Mouse (Mus musculus): ENCODE measurements around the gene Serhl. TPM values are rescaled to one million over a fixed set of nuclear protein-coding genes. Genes with fewer than 3 reads are reported as not detected.

Serhl gene
- polyA plus RNA-seq, 1 experiment from 2014 or later, result 80.1 TPM

DNA sequence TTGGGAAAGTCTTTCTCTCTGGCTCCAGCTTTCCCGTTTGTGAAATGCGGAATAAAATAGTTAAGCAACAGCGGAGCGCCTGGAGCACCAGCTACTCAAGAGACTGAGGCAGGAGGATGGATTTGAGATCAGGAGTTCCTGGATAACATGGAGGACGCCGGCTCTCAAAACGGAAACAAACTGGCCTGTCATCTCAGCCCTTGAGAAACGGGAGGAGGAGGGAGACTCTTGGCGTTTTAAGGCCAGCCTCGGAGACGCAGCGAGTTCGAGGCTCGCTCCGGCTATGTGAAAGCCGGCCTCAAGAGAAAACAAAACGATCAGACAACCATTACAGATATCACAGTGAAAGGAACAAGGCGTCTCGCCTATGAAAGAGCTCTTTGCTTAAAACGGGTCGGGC is 59.1 kb downstream of the Serhl start:
- 3% methylated on average over 21 of the region's 21 CpGs for WGBS
- H3K36me3 ChIP-seq (ENCODE audit: control insufficient read depth, insufficient read depth, low read length), result peaks cover 36% of the 10 kb centered on the region
- peak overlapping the region; percentile 90 to 96 for H3K4me3 ChIP-seq (ENCODE audit: control insufficient read depth in 1 of 2, insufficient read depth in 1 of 2, low read depth in 1 of 2, low read length in 2 of 2)
- no peaks in the 10 kb centered on the region for H3K9me3 ChIP-seq (ENCODE audit: control insufficient read depth, low read length)
- H3K4me1 ChIP-seq (ENCODE audit: control insufficient read depth in 2 of 2, insufficient read depth in 2 of 2, low read length in 2 of 2), result peaks cover 2 to 12% of the 10 kb centered on the region in 2 experiments; a peak in 2 of 4 replicates
- no peak for ATAC-seq (ENCODE audit: insufficient number of reproducible peaks, insufficient read depth, low FRiP score, low read depth)
- H3K27ac ChIP-seq (replicated peaks in 1 of 2; ENCODE audit: control insufficient read depth in 1 of 2, insufficient read depth in 1 of 2, low read depth in 2 of 2, low read length in 2 of 2), result peak overlapping the region; percentile 96 to 97
- no peaks in the 10 kb centered on the region for H3K27me3 ChIP-seq (ENCODE audit: control insufficient read depth, insufficient read depth, low read length)
- H3K9ac ChIP-seq (ENCODE audit: low read length), result peak overlapping the region; percentile 90
- H3K4me2 ChIP-seq (ENCODE audit: low read length), result peak overlapping the region; percentile 92

DNA sequence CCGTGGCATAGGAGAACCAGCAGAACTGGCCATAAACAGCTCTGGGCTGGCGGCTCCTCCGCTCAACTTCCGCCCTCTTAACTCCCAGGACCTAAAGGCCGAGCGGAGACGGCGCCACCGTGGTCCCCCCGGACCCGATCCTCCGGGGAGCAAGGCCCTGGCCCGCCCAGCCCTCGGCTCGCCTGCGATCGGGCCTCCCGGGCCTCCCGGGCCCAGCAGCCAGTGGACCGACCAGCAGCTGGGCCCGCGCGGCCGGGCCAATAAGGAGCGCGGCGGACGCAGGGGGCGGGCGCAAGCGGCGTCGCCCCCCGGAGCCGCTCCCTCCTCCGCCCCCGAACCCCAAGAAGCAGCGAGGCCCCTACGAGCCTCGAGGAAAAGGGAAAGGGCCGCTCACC is 59.5 kb downstream of the Serhl start:
- Histone ChIP-seq H3K4me3 (ENCODE audit: control insufficient read depth in 1 of 2, insufficient read depth in 1 of 2, low read depth in 1 of 2, low read length in 2 of 2) (peak overlapping the region; percentile 90 to 96), H3K27ac (replicated peaks in 1 of 2; ENCODE audit: control insufficient read depth in 1 of 2, insufficient read depth in 1 of 2, low read depth in 2 of 2, low read length in 2 of 2) (peak overlapping the region; percentile 96 to 97), H3K9ac (ENCODE audit: low read length) (peak overlapping the region; percentile 90), H3K9me3 (ENCODE audit: control insufficient read depth, low read length) (no peaks in the 10 kb centered on the region), H3K27me3 (ENCODE audit: control insufficient read depth, insufficient read depth, low read length) (no peaks in the 10 kb centered on the region), H3K4me2 (ENCODE audit: low read length) (peak overlapping the region; percentile 92), H3K36me3 (ENCODE audit: control insufficient read depth, insufficient read depth, low read length) (peaks cover 40% of the 10 kb centered on the region), H3K4me1 (ENCODE audit: control insufficient read depth in 2 of 2, insufficient read depth in 2 of 2, low read length in 2 of 2) (peaks cover 2 to 12% of the 10 kb centered on the region in 2 experiments; a peak in 2 of 4 replicates)
- ATAC-seq (ENCODE audit: insufficient number of reproducible peaks, insufficient read depth, low FRiP score, low read depth), result peak; percentile 79
- WGBS, result 0% methylated on average over 38 of the region's 41 CpGs

DNA sequence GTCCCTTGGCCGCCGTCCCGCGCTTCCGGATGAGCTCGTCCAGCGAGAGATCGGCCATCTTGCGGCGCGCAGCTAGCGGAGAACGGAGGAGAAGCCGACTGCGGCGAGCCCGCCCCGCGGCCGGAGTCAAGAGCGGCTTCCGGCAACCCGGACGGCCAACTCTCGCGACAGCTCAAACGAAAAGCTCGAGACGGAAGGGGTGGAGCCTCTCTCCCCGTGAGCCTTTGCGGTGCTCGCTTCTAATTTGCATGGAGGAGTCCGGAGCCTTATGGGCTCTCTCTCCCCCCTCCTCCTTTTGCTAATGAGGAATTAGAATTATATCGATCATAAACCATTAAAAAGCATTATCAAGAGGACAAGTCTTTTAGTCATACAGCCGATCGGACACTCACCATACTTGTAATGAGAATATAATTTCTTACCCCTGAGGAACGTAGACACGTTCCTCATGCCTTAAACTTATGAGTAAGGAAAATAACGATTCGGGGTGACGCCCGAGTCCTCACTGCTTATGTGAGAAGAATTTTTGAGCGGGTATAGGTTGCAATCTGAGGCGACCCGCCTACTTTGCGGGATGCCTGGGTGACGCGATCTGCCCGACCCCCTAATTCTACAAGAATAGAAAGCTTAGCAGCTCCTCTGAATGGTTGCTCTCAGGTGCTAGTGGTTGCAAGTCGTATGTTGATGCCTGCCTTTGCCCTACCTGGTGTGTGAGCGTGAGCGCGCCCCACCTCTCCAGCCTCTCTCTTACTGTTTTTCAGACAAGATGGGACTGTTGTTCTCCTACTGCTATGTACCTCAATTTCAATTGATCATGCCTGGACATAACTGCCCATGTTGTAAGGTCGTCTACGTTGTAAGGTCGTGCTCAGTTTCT is 60.1 kb downstream of the Serhl start, which contains the start of gene Poldip3:
Gene Poldip3 (minus strand): TSS at position 189 of the 877 bp plus-strand sequence.
- H3K9me3 ChIP-seq (ENCODE audit: control insufficient read depth, low read length), result no peaks in the 10 kb centered on the region
- peak within 1 kb of the TSS; percentile 92 for H3K4me2 ChIP-seq (ENCODE audit: low read length)
- peak within 1 kb of the TSS; percentile 96 to 97 for H3K27ac ChIP-seq (replicated peaks in 1 of 2; ENCODE audit: control insufficient read depth in 1 of 2, insufficient read depth in 1 of 2, low read depth in 2 of 2, low read length in 2 of 2)
- H3K9ac ChIP-seq (ENCODE audit: low read length), result peak within 1 kb of the TSS; percentile 90
- no peaks in the 10 kb centered on the region for H3K27me3 ChIP-seq (ENCODE audit: control insufficient read depth, insufficient read depth, low read length)
- under 1% methylated on average over 56 of the region's 56 CpGs for WGBS
- H3K4me3 ChIP-seq (ENCODE audit: control insufficient read depth in 1 of 2, insufficient read depth in 1 of 2, low read depth in 1 of 2, low read length in 2 of 2), result peak within 1 kb of the TSS; percentile 90 to 96
- ATAC-seq (ENCODE audit: insufficient number of reproducible peaks, insufficient read depth, low FRiP score, low read depth), result peak; percentile 88
- H3K4me1 ChIP-seq (ENCODE audit: control insufficient read depth in 2 of 2, insufficient read depth in 2 of 2, low read length in 2 of 2), result peaks cover 2 to 12% of the 10 kb centered on the region in 2 experiments; a peak in 2 of 4 replicates
- H3K36me3 ChIP-seq (ENCODE audit: control insufficient read depth, insufficient read depth, low read length), result peaks cover 42% of the 10 kb centered on the region

DNA sequence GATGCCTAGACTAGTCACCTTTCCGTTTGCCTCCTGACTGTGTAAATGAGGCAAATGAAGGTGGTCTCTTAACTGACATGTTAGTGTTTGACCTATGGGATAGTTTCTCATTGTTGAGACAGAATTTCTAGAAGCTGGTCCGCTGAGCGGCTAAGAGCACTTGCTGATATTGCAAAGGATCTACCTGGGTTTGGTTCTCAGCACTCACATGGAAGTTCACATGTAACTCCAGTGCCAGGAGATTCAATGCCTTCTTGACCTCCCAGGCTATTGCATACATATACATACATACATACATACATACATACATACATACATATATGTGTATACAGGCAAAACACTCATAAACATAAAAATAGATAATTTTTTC is 60.8 kb downstream of the Serhl start:
- Histone ChIP-seq H3K4me3 (ENCODE audit: control insufficient read depth in 1 of 2, insufficient read depth in 1 of 2, low read depth in 1 of 2, low read length in 2 of 2) (peak overlapping the region; percentile 27 to 90; a peak in 3 of 4 replicates), H3K27ac (replicated peaks in 1 of 2; ENCODE audit: control insufficient read depth in 1 of 2, insufficient read depth in 1 of 2, low read depth in 2 of 2, low read length in 2 of 2) (peak overlapping the region; percentile 96 to 97), H3K9me3 (ENCODE audit: control insufficient read depth, low read length) (no peaks in the 10 kb centered on the region), H3K4me1 (ENCODE audit: control insufficient read depth in 2 of 2, insufficient read depth in 2 of 2, low read length in 2 of 2) (peaks cover 2 to 12% of the 10 kb centered on the region in 2 experiments; a peak in 2 of 4 replicates), H3K36me3 (ENCODE audit: control insufficient read depth, insufficient read depth, low read length) (peaks cover 39% of the 10 kb centered on the region), H3K9ac (ENCODE audit: low read length) (peak overlapping the region; percentile 90), H3K4me2 (ENCODE audit: low read length) (peak overlapping the region; percentile 92), H3K27me3 (ENCODE audit: control insufficient read depth, insufficient read depth, low read length) (no peaks in the 10 kb centered on the region)
- no peak for ATAC-seq (ENCODE audit: insufficient number of reproducible peaks, insufficient read depth, low FRiP score, low read depth)
- WGBS, result 30% methylated on average over 3 of the region's 3 CpGs

DNA sequence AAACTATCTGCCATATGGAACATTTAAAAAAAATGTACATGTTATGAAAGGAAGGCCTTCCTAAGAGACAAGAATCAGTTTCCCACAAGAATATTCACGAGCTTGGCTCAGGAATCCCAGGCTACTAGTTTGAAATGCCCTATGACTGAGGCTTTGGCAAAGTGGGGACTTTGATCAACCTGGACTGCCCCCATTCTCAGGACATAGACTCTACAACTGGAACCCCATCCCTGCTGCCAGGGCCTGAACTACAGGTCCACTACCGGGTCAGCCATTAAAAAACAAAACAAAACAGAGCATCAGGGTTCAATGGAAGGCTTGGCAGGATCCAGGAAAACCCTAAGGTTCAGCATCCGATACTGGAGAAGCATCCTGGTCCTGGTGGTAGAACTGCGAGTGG is 61.4 kb downstream of the Serhl start:
- no peak overlapping the region for H3K4me2 ChIP-seq (ENCODE audit: low read length)
- H3K27me3 ChIP-seq (ENCODE audit: control insufficient read depth, insufficient read depth, low read length), result no peaks in the 10 kb centered on the region
- no peaks in the 10 kb centered on the region for H3K9me3 ChIP-seq (ENCODE audit: control insufficient read depth, low read length)
- ATAC-seq (ENCODE audit: insufficient number of reproducible peaks, insufficient read depth, low FRiP score, low read depth), result no peak
- H3K4me3 ChIP-seq (ENCODE audit: control insufficient read depth in 1 of 2, insufficient read depth in 1 of 2, low read depth in 1 of 2, low read length in 2 of 2), result no peak overlapping the region
- 75% methylated on average over 4 of the region's 4 CpGs for WGBS
- H3K4me1 ChIP-seq (ENCODE audit: control insufficient read depth in 2 of 2, insufficient read depth in 2 of 2, low read length in 2 of 2), result peaks cover 2 to 12% of the 10 kb centered on the region in 2 experiments; a peak in 2 of 4 replicates
- H3K9ac ChIP-seq (ENCODE audit: low read length), result no peak overlapping the region
- H3K36me3 ChIP-seq (ENCODE audit: control insufficient read depth, insufficient read depth, low read length), result peaks cover 39% of the 10 kb centered on the region
- no peak overlapping the region for H3K27ac ChIP-seq (replicated peaks in 1 of 2; ENCODE audit: control insufficient read depth in 1 of 2, insufficient read depth in 1 of 2, low read depth in 2 of 2, low read length in 2 of 2)

DNA sequence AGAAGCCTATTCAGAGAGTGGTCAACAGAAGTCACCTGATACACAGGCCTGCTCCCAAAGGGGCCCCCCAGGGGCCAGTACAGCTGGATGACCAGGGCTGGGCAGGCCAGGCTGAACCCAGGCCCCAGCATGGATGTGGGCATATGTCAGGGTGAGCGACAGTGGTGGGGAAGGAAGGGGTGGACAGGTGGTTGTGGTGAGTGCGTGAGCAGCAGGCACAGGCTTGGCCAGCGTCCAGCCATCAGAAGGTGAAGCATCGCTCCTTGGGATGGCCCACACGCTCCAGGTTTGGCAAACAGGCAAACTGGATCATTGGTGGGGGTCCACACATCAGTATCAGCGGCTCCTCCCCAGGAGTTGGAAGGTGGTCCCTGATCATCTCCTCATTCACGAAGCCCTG is 65.0 kb downstream of the Serhl start:
- WGBS, result 91% methylated on average over 7 of the region's 7 CpGs
- Histone ChIP-seq H3K4me2 (ENCODE audit: low read length) (no peak overlapping the region), H3K36me3 (ENCODE audit: control insufficient read depth, insufficient read depth, low read length) (peaks cover 50% of the 10 kb centered on the region), H3K4me3 (ENCODE audit: control insufficient read depth in 1 of 2, insufficient read depth in 1 of 2, low read depth in 1 of 2, low read length in 2 of 2) (no peak overlapping the region), H3K27ac (replicated peaks in 1 of 2; ENCODE audit: control insufficient read depth in 1 of 2, insufficient read depth in 1 of 2, low read depth in 2 of 2, low read length in 2 of 2) (no peak overlapping the region), H3K4me1 (ENCODE audit: control insufficient read depth in 2 of 2, insufficient read depth in 2 of 2, low read length in 2 of 2) (0 out of 4 replicates have a peak, but pooled peaks cover 0 to 3% of the 10 kb centered on the region in 2 experiments), H3K9me3 (ENCODE audit: control insufficient read depth, low read length) (no peaks in the 10 kb centered on the region), H3K9ac (ENCODE audit: low read length) (no peak overlapping the region), H3K27me3 (ENCODE audit: control insufficient read depth, insufficient read depth, low read length) (no peaks in the 10 kb centered on the region)
- no peak for ATAC-seq (ENCODE audit: insufficient number of reproducible peaks, insufficient read depth, low FRiP score, low read depth)

DNA sequence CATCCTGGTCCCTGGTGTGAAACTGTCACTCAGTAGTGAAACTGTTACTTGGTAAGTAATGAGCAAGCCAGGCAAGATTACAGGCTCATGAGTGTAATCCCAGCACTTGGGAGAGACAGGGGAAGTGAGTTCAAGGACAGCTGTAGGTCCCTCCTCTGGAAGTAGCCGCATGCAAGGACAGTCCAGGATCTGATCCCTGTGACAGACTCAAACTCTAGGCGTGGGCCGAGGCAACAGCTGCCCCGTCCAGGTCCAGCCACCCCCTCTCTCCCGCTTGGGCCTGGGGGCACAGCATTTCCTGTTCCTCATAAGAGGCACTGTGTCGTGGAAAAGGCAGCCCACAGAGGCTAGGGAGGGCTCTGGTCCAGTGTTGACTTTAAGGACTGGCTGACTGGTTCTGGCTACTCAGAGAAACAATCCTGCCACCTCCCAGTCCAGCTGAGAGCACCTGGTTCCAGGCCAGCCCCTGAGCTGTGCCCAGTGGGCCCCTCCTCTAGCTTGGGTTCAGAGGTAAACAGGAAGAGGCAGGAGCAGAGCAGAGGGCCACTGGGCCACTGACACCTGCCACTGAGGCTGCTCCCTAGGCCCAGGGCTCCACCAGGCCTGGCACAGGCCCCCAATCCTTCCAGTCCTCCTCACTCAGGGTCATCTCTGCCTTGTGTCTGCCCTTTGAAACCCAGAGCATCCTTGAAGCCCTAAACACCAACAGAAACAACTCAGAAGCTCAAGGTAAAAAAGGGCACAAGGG is 66.5 kb downstream of the Serhl start:
- H3K4me3 ChIP-seq (ENCODE audit: control insufficient read depth in 1 of 2, insufficient read depth in 1 of 2, low read depth in 1 of 2, low read length in 2 of 2), result no peak overlapping the region
- H3K36me3 ChIP-seq (ENCODE audit: control insufficient read depth, insufficient read depth, low read length), result peaks cover 66% of the 10 kb centered on the region
- H3K27ac ChIP-seq (replicated peaks in 1 of 2; ENCODE audit: control insufficient read depth in 1 of 2, insufficient read depth in 1 of 2, low read depth in 2 of 2, low read length in 2 of 2), result no peak overlapping the region
- H3K27me3 ChIP-seq (ENCODE audit: control insufficient read depth, insufficient read depth, low read length), result no peaks in the 10 kb centered on the region
- no peak overlapping the region for H3K9ac ChIP-seq (ENCODE audit: low read length)
- H3K9me3 ChIP-seq (ENCODE audit: control insufficient read depth, low read length), result no peaks in the 10 kb centered on the region
- 0 out of 4 replicates have a peak, but pooled peaks cover 0 to 2% of the 10 kb centered on the region in 2 experiments for H3K4me1 ChIP-seq (ENCODE audit: control insufficient read depth in 2 of 2, insufficient read depth in 2 of 2, low read length in 2 of 2)
- WGBS, result 73% methylated on average over 6 of the region's 6 CpGs
- no peak for ATAC-seq (ENCODE audit: insufficient number of reproducible peaks, insufficient read depth, low FRiP score, low read depth)
- H3K4me2 ChIP-seq (ENCODE audit: low read length), result no peak overlapping the region
